Mouse (Mus musculus) cerebellum, adult 2 months (tissue): ENCODE results near the gene Abhd8. TPM values are rescaled to one million over a fixed set of nuclear protein-coding genes. Genes with fewer than 3 reads are reported as not detected.
A peak's percentile ranks its signal among the peaks of the same experiment; 100 is the strongest.

Experiments
- DNase-seq, 2 experiments: peaks; one replicate each; pipeline ENCODE4 v3.0.0; 2021
- H3K27ac ChIP-seq: fragments of 200-500 bp; 2 replicates; pipeline ENCODE4 v1.5.1; 2012; ENCODE audit warnings: low read length, control low read depth, inconsistent platforms; ENCODE audit not compliant: insufficient read depth
- H3K27me3 ChIP-seq: fragments of 200-500 bp; 2 replicates; pipeline ENCODE4 v1.6.1; 2012; ENCODE audit warnings: inconsistent platforms, mild to moderate bottlenecking, low read length, moderate library complexity; ENCODE audit not compliant: control insufficient read depth, insufficient read depth
- H3K4me1 ChIP-seq: fragments of 200-500 bp; 2 replicates; pipeline ENCODE4 v1.6.1; 2011; ENCODE audit warnings: low read length; ENCODE audit not compliant: control insufficient read depth, insufficient read depth
- H3K4me3 ChIP-seq: fragments of 200-500 bp; replicated peaks from 2 replicates; pipeline ENCODE3; 2011; ENCODE audit warnings: mild to moderate bottlenecking, low read depth, low read length, control low read depth; ENCODE audit not compliant: insufficient read depth
- CTCF ChIP-seq: fragments of 200-500 bp; IDR thresholded peaks from 2 replicates; pipeline ENCODE4 v1.5.1; 2011; ENCODE audit warnings: low read depth, mild to moderate bottlenecking, control low read depth, low read length, moderate library complexity, borderline replicate concordance; ENCODE audit not compliant: insufficient read depth
- POLR2A ChIP-seq: fragments of 200-500 bp; IDR thresholded peaks from 2 replicates; pipeline ENCODE4 v1.6.1; 2011; ENCODE audit warnings: low read length, control low read depth, borderline replicate concordance; ENCODE audit not compliant: insufficient read depth
- WGBS: fragments of 180-500 bp; shearing (Covaris S2); methylation state at CpG from one replicate; pipeline ENCODE4 v1.1.7; 2018; 5-methylcytosine and 5-hydroxymethylcytosine counted together
- polyA plus RNA-seq: library from polyadenylated mRNA; depleted of rRNA; stranded (reverse); fragments of >200 nt; gene quantifications from 2 replicates; pipeline ENCODE4 v1.2.3, GENCODE M21; 2012

Abhd8 gene
- polyA plus RNA-seq, 1 experiment: 392 TPM

DNA sequence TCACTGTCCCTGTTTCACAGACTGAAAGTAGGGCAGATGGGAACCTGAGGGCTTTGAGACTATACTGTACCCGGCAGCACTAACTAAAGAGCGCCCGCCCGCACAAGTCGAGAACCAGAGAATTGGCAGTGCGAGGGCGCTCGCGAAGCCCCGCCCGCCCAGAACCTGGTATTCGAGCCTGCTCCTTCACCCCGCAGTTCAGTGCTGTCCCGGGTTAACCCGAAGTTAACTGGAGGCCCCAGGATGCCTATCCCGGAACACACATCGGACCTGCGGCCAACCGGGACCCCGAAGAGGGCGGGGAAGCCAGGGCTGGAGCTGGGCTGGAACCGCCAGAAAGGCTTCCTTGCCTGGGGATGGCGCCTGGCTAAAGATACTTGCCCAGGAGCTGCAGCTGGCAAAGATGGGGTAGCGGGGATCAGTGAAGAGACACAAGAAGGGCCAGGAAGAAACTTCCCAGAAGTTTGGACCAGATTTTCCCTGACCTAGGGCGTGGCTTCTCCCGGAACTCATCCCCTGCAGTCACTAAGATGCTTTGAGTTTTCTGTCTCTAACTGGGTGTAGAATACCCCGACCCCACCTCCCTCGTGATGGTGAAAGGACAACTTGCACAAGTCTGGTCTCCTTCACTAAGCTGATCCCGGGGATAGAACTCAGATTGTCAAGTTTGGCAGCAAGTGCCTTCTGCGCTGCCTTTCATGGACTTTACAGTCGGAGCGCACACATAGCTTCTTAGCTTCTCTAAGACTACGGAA lies 24.4 kb upstream of the Abhd8 start, which contains the start of gene Gtpbp3:
TSS of gene Gtpbp3 (plus strand) at position 413 of the 755 bp plus-strand sequence.
- TF ChIP-seq POLR2A (no peak), CTCF (no peak)
- under 1% methylated on average over 33 of the region's 33 CpGs for WGBS
- H3K27ac ChIP-seq: peak within 1 kb of the TSS; percentile 18; the same call in 1 of the 2 replicates
- H3K4me3 ChIP-seq: peak within 1 kb of the TSS; percentile 68
- peak; percentile 82 for DNase-seq
- no peaks in the 10 kb centered on the region for H3K27me3 ChIP-seq
- H3K4me1 ChIP-seq: peaks cover 9% of the 10 kb centered on the region

- H3K4me1 ChIP-seq: peaks cover 9% of the 10 kb centered on the region
- H3K27me3 ChIP-seq: no peaks in the 10 kb centered on the region
- DNase-seq: peak in 1 of 2 experiments; percentile 40
- TF ChIP-seq POLR2A (no peak), CTCF (no peak)
- WGBS: 7% methylated on average over 7 of the region's 7 CpGs
- H3K27ac ChIP-seq: peak overlapping the region; percentile 64
- peak overlapping the region; percentile 48 for H3K4me3 ChIP-seq
Measured at GRCm38 (mm10) chr8:71486136-71486529, 22.7 kb upstream of the Abhd8 start.

- 4% methylated on average over 56 of the region's 58 CpGs for WGBS
- Histone ChIP-seq H3K27ac (peak within 1 kb of the TSS; percentile 88), H3K27me3 (no peaks in the 10 kb centered on the region), H3K4me3 (peak within 1 kb of the TSS; percentile 89), H3K4me1 (peaks cover 9% of the 10 kb centered on the region)
- TF ChIP-seq CTCF: no peak
- peak; percentile 46; the same call in 1 of the 2 replicates for TF ChIP-seq POLR2A
- peak; percentile 91 to 92 for DNase-seq
Measured at GRCm38 (mm10) chr8:71485142-71486135, 22.0 kb upstream of the Abhd8 start, which contains the start of gene Ano8. Ano8 (minus strand) TSS chr8:71485963.

GRCm38 (mm10) chr8:71484736-71485135 lies 21.3 kb upstream of the Abhd8 start:
- peaks cover 9% of the 10 kb centered on the region; the same call in 1 of the 2 replicates for H3K4me1 ChIP-seq
- TF ChIP-seq POLR2A (no peak), CTCF (no peak)
- no peaks in the 10 kb centered on the region for H3K27me3 ChIP-seq
- WGBS: 89% methylated on average over 19 of the region's 19 CpGs
- H3K4me3 ChIP-seq: peak overlapping the region; percentile 89
- DNase-seq: no peak
- no peak overlapping the region for H3K27ac ChIP-seq

DNA sequence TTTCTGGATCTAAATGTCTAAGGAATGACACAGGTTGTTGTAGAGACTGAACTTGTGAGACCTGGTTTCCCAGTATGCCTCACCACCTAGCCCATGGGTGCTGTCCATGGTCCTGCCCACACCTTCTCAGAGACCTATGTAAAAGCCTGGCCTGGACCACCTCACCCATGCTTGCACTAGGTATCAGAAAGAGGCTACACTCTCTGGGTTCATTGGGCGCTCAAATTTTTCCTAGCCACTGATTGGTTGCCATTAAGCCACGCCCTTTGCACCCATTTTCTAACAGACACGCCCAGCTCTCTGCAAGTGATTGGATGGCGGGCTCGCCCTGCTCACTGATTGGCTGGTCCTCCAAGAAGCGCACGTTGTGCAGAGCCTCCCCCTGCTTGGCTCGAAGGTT lies 20.5 kb upstream of the Abhd8 start:
- Histone ChIP-seq H3K27me3 (no peaks in the 10 kb centered on the region), H3K4me3 (no peak overlapping the region), H3K4me1 (peaks cover 5% of the 10 kb centered on the region; the same call in 1 of the 2 replicates), H3K27ac (no peak overlapping the region)
- no peak for DNase-seq
- 62% methylated on average over 8 of the region's 8 CpGs for WGBS
- TF ChIP-seq POLR2A: no peak
- TF ChIP-seq CTCF: no peak

- Histone ChIP-seq H3K4me1 (peaks cover 15% of the 10 kb centered on the region), H3K4me3 (no peak overlapping the region), H3K27me3 (no peaks in the 10 kb centered on the region), H3K27ac (no peak overlapping the region)
- DNase-seq: no peak
- TF ChIP-seq POLR2A (no peak), CTCF (no peak)
- WGBS: 88% methylated on average over 11 of the region's 11 CpGs
Measured at GRCm38 (mm10) chr8:71478943-71479342, 15.5 kb upstream of the Abhd8 start.

DNA sequence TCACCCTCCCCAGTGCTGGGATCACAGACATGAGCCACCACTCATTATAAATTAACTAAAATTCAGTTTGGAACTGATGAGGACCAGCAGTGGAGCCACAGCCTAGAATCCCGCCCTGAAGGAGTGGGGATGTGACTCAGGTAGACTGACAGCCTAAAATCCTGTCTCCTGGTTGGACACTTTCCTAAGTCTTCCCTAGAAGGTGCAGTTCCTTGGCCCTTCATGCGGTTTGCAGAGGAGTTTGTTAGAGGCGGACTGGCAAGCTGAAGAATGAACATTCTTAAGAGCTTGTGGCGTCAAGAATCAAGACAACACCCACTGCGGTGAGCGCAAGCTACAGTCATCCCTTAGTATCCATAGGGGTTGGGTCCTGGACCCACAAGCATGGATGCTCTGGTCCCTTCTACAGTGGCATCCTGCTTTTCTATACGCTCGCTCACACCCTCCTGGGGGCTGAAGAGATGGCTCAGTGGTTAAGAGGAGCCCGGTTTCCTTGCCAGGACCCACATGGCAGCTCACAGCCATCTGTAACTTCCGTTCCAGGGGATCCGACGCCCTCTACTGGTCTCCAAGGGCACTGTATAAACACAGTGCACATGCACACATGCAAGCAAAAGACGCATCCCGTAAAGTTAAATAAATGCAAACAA lies 13.9 kb upstream of the Abhd8 start:
- no peaks in the 10 kb centered on the region for H3K27me3 ChIP-seq
- DNase-seq: no peak
- 46% methylated on average over 14 of the region's 14 CpGs for WGBS
- TF ChIP-seq CTCF: peak; percentile 58
- no peak for TF ChIP-seq POLR2A
- peak overlapping the region; percentile 64 for H3K4me3 ChIP-seq
- H3K27ac ChIP-seq: 0 out of 2 replicates have a peak overlapping the region, but pooled peaks have one; percentile 42
- peaks cover 15% of the 10 kb centered on the region for H3K4me1 ChIP-seq
